In genomic region chr8:123783525-123784249, GRCm38 (mm10) we compare ENCODE assay signal across 8 mouse cellular contexts. TPM values are rescaled to one million over a fixed set of nuclear protein-coding genes. Genes with fewer than 3 reads are reported as not detected.
A peak's percentile ranks its signal among the peaks of the same experiment; 100 is the strongest.
DNase-seq lines count a peak whose midpoint lies in the region; ATAC-seq and TF ChIP-seq lines count a peak whose summit lies in the region.

No protein-coding gene starts in this region.

- H3K4me2 ChIP-seq in forebrain, embryonic 15.5 days (replicated peaks): no peak overlapping the region
- no peak overlapping the region for H3K4me2 ChIP-seq in liver, postnatal 0 days (ENCODE audit: low read depth, low read length)

- peaks cover 0 to 3% of the 10 kb centered on the region in 2 experiments; a peak in 1 of 4 replicates for H3K36me3 ChIP-seq in MEL (ENCODE audit: control insufficient read depth in 1 of 2, insufficient read depth in 2 of 2, low read length in 2 of 2)
- H3K36me3 ChIP-seq in forebrain, embryonic 15.5 days: no peaks in the 10 kb centered on the region
- no peaks in the 10 kb centered on the region for H3K36me3 ChIP-seq in liver, postnatal 0 days (replicated peaks; ENCODE audit: insufficient read depth, low read length)

- TF ChIP-seq CTCF in MEL (IDR thresholded peaks at IDR 0.05 in 2 of 3, conservative IDR thresholded peaks at IDR 0.05 in 1 of 3; ENCODE audit: control insufficient read depth in 1 of 3, insufficient read depth in 1 of 3, low read depth in 2 of 3, low read length in 3 of 3, poor library complexity in 1 of 3, severe bottlenecking in 1 of 3): peak; percentile 33 to 74 (median 63); a peak in 5 of 6 replicates
- TF ChIP-seq CTCF in liver, postnatal 0 days (IDR thresholded peaks at IDR 0.05; ENCODE audit: low read depth): peak; percentile 90
- peak; percentile 72 for TF ChIP-seq CTCF in olfactory bulb, adult 2 months (IDR thresholded peaks at IDR 0.05; ENCODE audit: insufficient read depth, low read depth, low read length)

- ATAC-seq in forebrain, embryonic 15.5 days (replicated peaks): peak; percentile 90
- ATAC-seq in liver, postnatal 0 days: peak; percentile 78

- TF ChIP-seq POLR2A in MEL (IDR thresholded peaks at IDR 0.05; ENCODE audit: control insufficient read depth in 1 of 2, insufficient read depth in 1 of 2, low read depth in 1 of 2, low read length in 2 of 2, poor library complexity in 1 of 2): no peak
- TF ChIP-seq POLR2A in olfactory bulb, adult 2 months (IDR thresholded peaks at IDR 0.05; ENCODE audit: insufficient read depth, low read depth, low read length): no peak

- peaks cover 2% of the 10 kb centered on the region; the same call in 1 of the 2 replicates for H3K79me2 ChIP-seq in MEL (ENCODE audit: control insufficient read depth, insufficient read depth, low read length, poor library complexity)

- no peak overlapping the region for H3K4me3 ChIP-seq in MEL (ENCODE audit: control insufficient read depth in 1 of 2, insufficient read depth in 1 of 2, low read depth in 2 of 2, low read length in 2 of 2)
- H3K4me3 ChIP-seq in forebrain, embryonic 15.5 days: no peak overlapping the region
- no peak overlapping the region for H3K4me3 ChIP-seq in liver, postnatal 0 days (ENCODE audit: low read depth, low read length)
- no peak overlapping the region for H3K4me3 ChIP-seq in olfactory bulb, adult 2 months (ENCODE audit: insufficient read depth, low read depth, low read length)

- no peak for TF ChIP-seq EP300 in MEL (IDR thresholded peaks at IDR 0.05; ENCODE audit: low read depth in 1 of 2, low read length in 2 of 2)
- no peak for TF ChIP-seq EP300 in liver, postnatal 0 days (IDR thresholded peaks at IDR 0.05; ENCODE audit: low read depth)

- peak; percentile 57 for TF ChIP-seq RAD21 in MEL (IDR thresholded peaks at IDR 0.05; ENCODE audit: low read depth, low read length)

- WGBS in forebrain, embryonic 15.5 days: 9% methylated on average over 6 of the region's 6 CpGs
- WGBS in liver, postnatal 0 days (ENCODE audit: insufficient replicate concordance): 6% methylated on average over 6 of the region's 6 CpGs
- WGBS in olfactory bulb, adult 2 months: 5% methylated on average over 6 of the region's 6 CpGs

- no peaks in the 10 kb centered on the region for H3K27me3 ChIP-seq in MEL (ENCODE audit: control insufficient read depth in 1 of 2, insufficient read depth in 2 of 2, low read length in 2 of 2)
- no peaks in the 10 kb centered on the region for H3K27me3 ChIP-seq in forebrain, embryonic 15.5 days
- H3K27me3 ChIP-seq in liver, postnatal 0 days (ENCODE audit: insufficient read depth, low read length): no peaks in the 10 kb centered on the region

- H3K9me3 ChIP-seq in MEL (replicated peaks; ENCODE audit: insufficient read depth, low read length): no peaks in the 10 kb centered on the region
- H3K9me3 ChIP-seq in forebrain, embryonic 15.5 days: no peaks in the 10 kb centered on the region
- no peaks in the 10 kb centered on the region for H3K9me3 ChIP-seq in liver, postnatal 0 days (ENCODE audit: low read length)

- intact Hi-C loops in heart, postnatal 10 days (cut with DNase I): loop anchor here (2.0 kb wide), 2 partner anchors 131 to 141 kb away; partner anchors contain the start of gene Rhou

- no peak overlapping the region for H3K9ac ChIP-seq in MEL (ENCODE audit: control insufficient read depth, low read depth, low read length, poor library complexity, severe bottlenecking)
- no peak overlapping the region for H3K9ac ChIP-seq in forebrain, embryonic 15.5 days (replicated peaks)
- no peak overlapping the region for H3K9ac ChIP-seq in liver, postnatal 0 days (replicated peaks)

- DNase-seq in MEL (ENCODE audit: low read depth, low spot score): peak; percentile 61
- DNase-seq in cerebellum, adult 11-12 months: peak; percentile 84
- peak; percentile 85 to 86 for DNase-seq in heart, postnatal 10 days
- DNase-seq in layer of hippocampus, adult 18-20 months (ENCODE audit: low spot score in 2 of 2): peak; percentile 75 to 92
- DNase-seq in liver, postnatal 0 days: peak; percentile 84
- peak; percentile 23 for DNase-seq in urinary bladder, postnatal 10 days (ENCODE audit: low spot score)

- H3K4me1 ChIP-seq in MEL (ENCODE audit: control insufficient read depth in 1 of 2, insufficient read depth in 2 of 2, low read length in 2 of 2): peaks cover 0 to 11% of the 10 kb centered on the region in 2 experiments; a peak in 1 of 4 replicates
- 0 out of 2 replicates have a peak, but pooled peaks cover 5% of the 10 kb centered on the region for H3K4me1 ChIP-seq in forebrain, embryonic 15.5 days
- peaks cover 4% of the 10 kb centered on the region for H3K4me1 ChIP-seq in liver, postnatal 0 days (ENCODE audit: insufficient read depth)
- peaks cover 22% of the 10 kb centered on the region for H3K4me1 ChIP-seq in olfactory bulb, adult 2 months (ENCODE audit: control insufficient read depth, insufficient read depth, low read length)

- no peak overlapping the region for H3K27ac ChIP-seq in MEL (ENCODE audit: control insufficient read depth, low read depth, low read length)
- H3K27ac ChIP-seq in forebrain, embryonic 15.5 days (replicated peaks): no peak overlapping the region
- H3K27ac ChIP-seq in liver, postnatal 0 days (ENCODE audit: low read depth): no peak overlapping the region
- H3K27ac ChIP-seq in olfactory bulb, adult 2 months (ENCODE audit: insufficient read depth, low read depth, low read length): no peak overlapping the region

TF ChIP-seq in MEL, 35 proteins besides CTCF, POLR2A, EP300 and RAD21:
- TF ChIP-seq ZKSCAN1 (IDR thresholded peaks at IDR 0.05; ENCODE audit: low read depth, low read length) (no peak), TCF12 (IDR thresholded peaks at IDR 0.05; ENCODE audit: low read depth, low read length) (no peak), ZC3H11A (IDR thresholded peaks at IDR 0.05; ENCODE audit: low read depth, low read length) (0 out of 2 replicates have a peak, but pooled peaks have one; percentile 39), NRF1 (IDR thresholded peaks at IDR 0.05; ENCODE audit: insufficient read depth, low read depth, low read length, poor library complexity, severe bottlenecking) (no peak), SMC3 (IDR thresholded peaks at IDR 0.05; ENCODE audit: low read depth, low read length) (peak; percentile 60), RCOR1 (IDR thresholded peaks at IDR 0.05; ENCODE audit: low read depth, low read length) (no peak), JUND (IDR thresholded peaks at IDR 0.05; ENCODE audit: low read depth, low read length) (no peak)

RNA-seq across cellular contexts. Expression of gene Rab4a, which starts 22.1 kb away (rescaled TPM):
- total RNA-seq in MEL (2012; rRNA removed): 22.2 and 23.1 TPM in 2 replicates
- 10 to 100 TPM in 1 of 2 experiments, not detected in 1; 44.6 TPM for polyA plus RNA-seq in MEL (2012; ENCODE audit: insufficient read depth in 1 of 2, insufficient read length in 2 of 2, low read depth in 1 of 2, low replicate concordance in 2 of 2, missing spikeins in 1 of 2)
- polyA plus RNA-seq in forebrain, embryonic 15.5 days (2015; fragmentation: Nextera tagmentation; extraction: Ambion mirVana): 78.2 and 78.5 TPM in 2 replicates
- total RNA-seq in heart, postnatal 10 days (2021): 1 to 10 TPM; 8.0 to 9.5 TPM
- total RNA-seq in layer of hippocampus, adult 18-20 months (2021): 10 to 100 TPM; 42.6 to 44.8 TPM
- 30.4 and 36.3 TPM in 2 replicates for polyA plus RNA-seq in liver, postnatal 0 days (2015; fragmentation: Nextera tagmentation; extraction: Ambion mirVana)
- polyA plus RNA-seq in olfactory bulb, adult 2 months (2012; ENCODE audit: insufficient read depth, insufficient read length, low replicate concordance, missing spikeins): not detected in 2 replicates

Comparison
In these comparisons a context has a peak if more than half of its experiments do, and no peak if none do; other contexts are left out.
1. DNase-seq: peak in every context shown above with its lines; median percentile 86 in heart, postnatal 10 days; 84 in cerebellum, adult 11-12 months; 84 in liver, postnatal 0 days; 84 in layer of hippocampus, adult 18-20 months; 61 in MEL; 23 in urinary bladder, postnatal 10 days.